Mouse (Mus musculus) brain, embryonic 14.5 days (tissue): ENCODE measurements around the gene Pex5. TPM values are rescaled to one million over a fixed set of nuclear protein-coding genes. Genes with fewer than 3 reads are reported as not detected.

Experiments used
- DNase-seq: peaks from one replicate; pipeline ENCODE4 v3.0.0-alpha.2; 2011; ENCODE audit warnings: low read depth
- CTCF ChIP-seq: fragments of 200-500 bp; IDR thresholded peaks from 2 replicates; pipeline ENCODE4 v1.5.1; 2012; ENCODE audit warnings: inconsistent platforms, mild to moderate bottlenecking, moderate library complexity, borderline replicate concordance; ENCODE audit not compliant: insufficient read depth, insufficient read length; ENCODE audit errors: extremely low read depth
- POLR2A ChIP-seq: fragments of 200-500 bp; IDR thresholded peaks from 2 replicates; pipeline ENCODE4 v1.6.1; 2012; ENCODE audit warnings: mild to moderate bottlenecking, inconsistent platforms, borderline replicate concordance; ENCODE audit not compliant: poor library complexity, insufficient read depth, insufficient read length, severe bottlenecking; ENCODE audit errors: extremely low read depth
- polyA plus RNA-seq: library from polyadenylated mRNA; depleted of rRNA; stranded (reverse); fragments of >200 nt; gene quantifications from 2 replicates; pipeline ENCODE4 v1.2.3, GENCODE M21; 2012; rRNA removed

Gene Pex5
- polyA plus RNA-seq, 1 experiment = 81.1 TPM

- TF ChIP-seq CTCF = no peak
- no peak for TF ChIP-seq POLR2A
- no peak for DNase-seq
Measured at GRCm38 (mm10) chr6:124374683-124375082, 40.2 kb downstream of the Pex5 start.

DNA sequence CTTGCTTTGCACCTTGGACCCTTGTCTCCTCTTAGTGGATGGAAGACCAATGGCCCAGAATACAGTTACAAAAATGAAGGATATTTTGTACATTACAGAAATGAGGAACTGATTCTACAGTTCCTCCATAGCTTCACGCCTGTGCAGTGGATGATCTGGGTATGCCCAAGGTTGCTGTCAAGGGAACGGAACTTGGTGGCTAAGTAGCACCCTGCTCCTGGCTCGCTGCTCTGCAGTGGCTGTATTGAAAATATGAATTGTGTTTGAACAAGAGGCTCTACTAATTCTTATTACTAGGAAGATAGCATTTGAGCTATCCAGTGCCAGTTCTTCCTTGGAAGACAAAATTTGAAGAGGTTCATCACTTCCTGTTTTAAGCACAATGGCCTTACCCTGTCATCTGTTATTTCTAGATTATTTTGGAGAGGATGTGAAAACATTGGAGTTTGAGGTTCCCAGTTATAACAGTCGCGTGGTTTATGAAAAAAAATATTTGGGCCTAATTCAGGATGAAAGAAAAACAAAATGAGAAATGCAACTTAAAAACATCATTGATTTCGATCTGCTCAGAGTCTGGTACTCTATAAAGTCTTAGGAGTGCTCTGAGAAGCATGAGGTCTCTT lies 41.2 kb downstream of the Pex5 start:
- TF ChIP-seq CTCF = no peak
- no peak for TF ChIP-seq POLR2A
- no peak for DNase-seq

- no peak for DNase-seq
- no peak for TF ChIP-seq POLR2A
- no peak for TF ChIP-seq CTCF
Measured at GRCm38 (mm10) chr6:124364328-124364727, 50.5 kb downstream of the Pex5 start.

DNA sequence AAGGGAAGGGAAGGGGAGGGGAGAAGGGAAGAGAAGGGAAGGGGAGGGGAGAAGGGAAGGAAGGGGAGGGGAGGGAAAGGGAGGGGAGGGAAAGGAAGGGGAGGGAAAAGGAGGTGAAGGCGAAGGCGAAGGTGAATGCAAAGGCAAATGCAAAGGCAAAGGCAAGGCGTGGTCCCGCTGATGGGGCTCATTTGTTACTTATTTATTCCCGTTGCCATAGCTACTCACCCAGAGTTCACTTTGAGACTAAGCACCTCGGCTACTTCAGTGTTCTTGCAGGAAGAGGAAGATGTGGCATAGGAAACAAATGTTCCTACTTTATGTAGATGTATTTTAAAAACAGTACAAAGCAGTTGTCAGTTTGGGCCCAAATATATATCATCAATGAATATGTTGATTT lies 54.3 kb downstream of the Pex5 start:
- TF ChIP-seq POLR2A = no peak
- DNase-seq = no peak

DNA sequence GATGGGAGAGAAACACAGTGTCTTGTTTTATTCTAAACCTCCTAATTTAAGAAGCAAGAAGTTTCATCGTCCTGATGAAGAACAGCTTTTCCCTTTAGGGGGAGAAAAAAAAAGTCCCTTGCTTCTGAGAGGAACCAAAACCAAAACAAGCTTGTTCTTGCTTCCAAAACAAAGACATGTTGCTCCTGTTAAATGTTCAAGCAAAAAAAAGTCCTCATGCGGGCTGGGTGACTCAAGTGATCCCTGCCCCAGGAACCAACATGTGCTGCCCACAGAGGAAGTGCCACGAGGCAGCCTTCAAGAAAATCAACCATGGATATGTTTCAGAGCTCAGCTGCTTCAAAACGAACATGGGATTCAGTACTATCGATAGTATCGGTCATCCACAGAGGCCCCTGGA lies 55.9 kb downstream of the Pex5 start:
- no peak for DNase-seq
- TF ChIP-seq POLR2A (no peak), CTCF (no peak)

- TF ChIP-seq POLR2A (no peak), CTCF (no peak)
Measured at GRCm38 (mm10) chr6:124353246-124353645, 61.6 kb downstream of the Pex5 start.

More at GRCm38 (mm10) chr6:124353246-124353645, 61.6 kb downstream of the Pex5 start:
- DNase-seq = no peak

Other genes with a start within 250 kb of the Pex5 start
- not detected in 2 replicates for gene Vmn2r27, start 183.2 kb downstream of the Pex5 start, polyA plus RNA-seq
- gene Cd163, start 110.4 kb downstream of the Pex5 start, polyA plus RNA-seq = 0.09 and 0.19 TPM in 2 replicates
- gene Clstn3, start 49.7 kb upstream of the Pex5 start, polyA plus RNA-seq = 79.6 and 109 TPM in 2 replicates
- 0.04 and 0.10 TPM in 2 replicates for gene C1rl, start 78.0 kb upstream of the Pex5 start, polyA plus RNA-seq
- 0.15 and 0.22 TPM in 2 replicates for gene C1ra, start 97.3 kb upstream of the Pex5 start, polyA plus RNA-seq
- gene C1s1, start 127.3 kb upstream of the Pex5 start, polyA plus RNA-seq = 0.54 and 0.57 TPM in 2 replicates
- not detected in 2 replicates for gene C1rb, start 155.2 kb upstream of the Pex5 start, polyA plus RNA-seq
- gene C1s2, start 221.0 kb upstream of the Pex5 start, polyA plus RNA-seq = 0.31 and 0.32 TPM in 2 replicates
- gene Lpcat3, start 248.0 kb upstream of the Pex5 start, polyA plus RNA-seq = 54.8 and 58.7 TPM in 2 replicates